Mouse (Mus musculus) small intestine, adult 2 months (tissue): ENCODE measurements around the gene Dmbt1.

Experiments used
- CTCF ChIP-seq: fragments of 200-500 bp; IDR thresholded peaks from 2 replicates; pipeline ENCODE4 v1.5.1; 2012; ENCODE audit warnings: low read depth, mild to moderate bottlenecking, control low read depth, inconsistent platforms, low read length, moderate library complexity, mixed read lengths; ENCODE audit not compliant: insufficient replicate concordance, insufficient read length; ENCODE audit errors: extremely low read depth
- POLR2A ChIP-seq: fragments of 200-500 bp; IDR thresholded peaks from 2 replicates; pipeline ENCODE4 v1.6.1; 2012; ENCODE audit warnings: low read depth, mild to moderate bottlenecking, control low read depth, inconsistent platforms, low read length, moderate library complexity

- no peak for TF ChIP-seq CTCF
- TF ChIP-seq POLR2A: no peak
These were observed 40.6 kb upstream of the Dmbt1 start for GRCm38 (mm10) chr7:130991174-130991789.
